Mouse (Mus musculus): Measurements from ENCODE around the gene Tom1. TPM values are rescaled to one million over a fixed set of nuclear protein-coding genes. Genes with fewer than 3 reads are reported as not detected.

Tom1 gene
- total RNA-seq, 4 experiments from 2014 or later = 38.0 to 52.0 (median 41.2) TPM

GRCm38 (mm10) chr8:75088989-75089881 is 55.7 kb downstream of the Tom1 start:
- peak; percentile 46 to 73 for DNase-seq (ENCODE audit: low spot score in 2 of 2)

GRCm38 (mm10) chr8:75090781-75091365 is 57.4 kb downstream of the Tom1 start:
- DNase-seq (ENCODE audit: low spot score in 2 of 2) = no peak

DNA sequence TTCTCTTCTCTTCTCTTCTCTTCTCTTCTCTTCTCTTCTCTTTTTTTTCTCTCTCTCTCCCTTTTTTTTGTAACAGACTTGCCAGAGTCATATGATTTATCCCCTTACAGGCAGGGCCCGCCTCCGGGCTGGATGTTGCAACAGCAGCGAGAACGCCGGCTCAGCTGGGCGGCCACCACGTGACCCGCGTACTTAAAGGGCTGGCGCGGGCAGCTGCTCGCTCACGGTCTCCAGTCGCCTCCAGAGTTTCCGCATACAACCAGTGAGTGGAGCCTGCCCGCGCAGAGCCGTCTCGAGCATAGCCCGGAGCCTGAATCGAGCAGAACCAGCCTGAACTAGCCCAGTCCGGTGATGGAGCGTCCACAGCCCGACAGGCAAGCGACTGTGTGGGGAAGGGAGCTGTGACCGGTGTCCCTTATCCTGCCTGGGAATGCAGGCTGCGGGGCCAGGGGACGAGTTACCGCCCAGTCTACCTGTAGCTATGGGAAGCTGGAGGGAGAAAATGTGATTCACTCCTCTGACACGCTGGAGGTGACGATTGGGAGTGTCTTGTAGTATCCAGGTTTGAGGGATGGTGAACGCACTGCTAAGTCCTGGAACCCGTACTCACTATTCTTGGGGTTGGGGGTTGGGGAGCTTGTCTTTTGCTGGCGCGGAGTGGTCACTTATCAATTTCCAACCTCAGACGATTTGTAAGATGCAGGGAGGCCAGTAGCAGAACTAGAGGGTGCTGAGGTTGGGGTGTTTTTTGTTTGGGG is 60.1 kb downstream of the Tom1 start, which contains the start of gene Hmox1:
Hmox1 (plus strand) TSS at position 223 of the 758 bp plus-strand sequence.
- DNase-seq (ENCODE audit: low spot score in 2 of 2) = peak; percentile 74 to 90

DNA sequence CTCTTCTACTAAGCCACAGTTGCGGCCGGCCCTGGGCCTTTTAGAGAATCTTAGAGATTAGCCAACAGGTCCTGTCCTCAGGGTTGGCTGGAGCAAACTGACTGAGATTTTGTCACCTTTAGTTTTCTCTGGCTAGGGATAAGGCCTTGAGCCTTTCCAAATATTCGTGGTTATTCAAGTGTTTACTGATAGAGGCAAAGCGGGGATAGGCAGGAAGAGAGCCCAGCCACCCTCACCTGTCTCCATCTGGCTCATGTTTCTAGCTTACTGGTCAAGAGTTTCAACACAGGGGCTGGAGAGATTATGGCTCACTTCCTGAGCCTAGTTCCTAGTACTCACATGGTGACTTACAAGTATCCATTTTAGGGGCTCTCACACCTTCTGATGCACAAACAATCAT is 69.5 kb downstream of the Tom1 start:
- no peak for DNase-seq (ENCODE audit: low spot score in 2 of 2)

DNA sequence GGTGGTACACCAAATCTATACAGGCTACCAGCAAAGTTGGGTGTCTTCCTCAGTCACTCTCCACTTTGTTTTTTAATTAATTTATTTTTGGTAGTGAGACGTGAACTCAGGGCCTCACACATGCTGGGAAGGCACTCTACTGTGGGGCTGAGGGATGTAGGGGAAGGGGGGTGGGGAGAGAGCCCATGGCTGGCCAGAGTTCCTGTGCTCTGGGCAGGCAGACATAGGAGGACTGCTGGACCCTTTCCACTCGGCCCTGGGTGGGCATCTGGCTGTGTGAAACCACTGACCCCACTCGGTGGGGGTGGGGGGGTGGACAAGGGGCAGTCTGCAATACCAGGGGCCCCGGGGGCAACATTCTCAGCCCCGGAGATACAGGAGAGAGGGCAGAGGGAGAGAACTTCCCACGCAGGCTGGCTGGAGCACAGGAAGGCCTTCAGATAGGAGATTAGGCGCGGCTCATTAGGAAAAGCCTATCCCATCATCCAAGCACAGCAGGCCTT is 69.9 kb downstream of the Tom1 start:
- no peak for DNase-seq (ENCODE audit: low spot score in 2 of 2)

DNA sequence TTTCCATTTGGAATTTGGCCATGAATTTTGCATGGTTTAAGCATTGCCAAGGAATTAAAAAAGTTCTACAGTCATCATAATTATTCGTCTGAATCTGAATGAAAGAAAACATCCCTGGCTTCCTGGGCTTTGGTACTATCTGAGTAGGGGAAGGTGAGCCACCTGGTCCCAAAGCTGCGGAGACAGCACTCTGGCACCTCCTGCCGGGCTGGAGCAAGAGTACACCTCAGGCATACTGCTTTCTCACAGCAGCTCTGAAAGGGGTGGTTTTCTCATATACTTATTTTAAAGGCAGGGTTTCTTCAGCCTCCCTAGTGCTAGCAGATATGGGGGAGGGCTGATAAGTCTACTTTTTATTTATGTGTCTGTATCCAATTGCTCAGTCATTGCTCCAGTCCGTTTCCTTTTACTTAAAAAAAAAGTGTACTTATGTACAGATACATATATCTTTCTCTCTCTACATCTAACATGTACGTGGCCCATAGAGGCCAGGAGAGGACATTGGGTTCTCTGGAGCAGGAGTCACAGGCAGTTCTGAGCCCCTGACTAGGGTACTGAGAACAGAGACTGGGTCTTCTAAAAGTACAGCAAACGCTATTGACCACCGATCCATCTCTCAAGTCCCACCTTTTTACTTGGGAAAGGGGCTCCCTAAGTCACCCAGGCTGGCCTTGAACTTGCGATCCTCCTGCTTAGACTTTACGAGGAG is 75.2 kb downstream of the Tom1 start:
- DNase-seq (ENCODE audit: low spot score in 2 of 2) = peak; percentile 62 to 67

DNA sequence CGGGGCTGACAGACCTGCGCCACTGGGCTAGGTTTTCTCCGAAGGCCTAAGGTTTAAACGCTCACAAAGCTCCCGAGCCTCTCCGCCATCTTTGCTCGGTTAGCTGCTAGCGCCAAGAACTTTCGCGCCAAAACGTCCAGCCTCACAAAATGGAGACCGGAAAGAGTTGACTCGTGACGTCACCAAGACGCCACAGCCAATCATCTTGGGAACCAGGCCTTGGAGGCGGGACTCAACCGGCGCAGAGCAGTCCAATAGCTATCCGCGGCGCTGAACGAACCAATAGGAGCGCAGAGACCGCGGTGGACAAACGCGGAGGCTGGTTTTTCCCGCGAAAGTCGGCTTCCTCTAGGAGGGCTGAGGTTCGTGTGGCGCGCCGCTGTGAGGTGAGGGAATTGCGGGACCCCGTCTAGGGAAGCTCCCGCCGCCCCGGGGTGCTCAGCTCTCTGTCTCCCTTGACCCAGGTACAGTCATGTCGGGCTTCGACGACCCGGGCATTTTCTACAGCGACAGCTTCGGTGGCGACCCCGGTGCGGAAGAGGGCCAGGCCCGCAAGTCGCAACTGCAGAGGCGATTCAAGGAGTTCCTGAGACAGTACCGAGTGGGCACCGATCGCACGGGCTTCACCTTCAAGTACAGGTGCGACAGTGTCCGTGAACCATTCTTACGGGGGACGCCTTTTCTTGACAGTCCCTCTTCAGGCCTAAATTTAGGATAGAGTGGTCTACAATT is 75.9 kb downstream of the Tom1 start, which contains the start of gene Mcm5:
Mcm5 (plus strand) TSS at position 334 of the 732 bp plus-strand sequence.
- DNase-seq (ENCODE audit: low spot score in 2 of 2) = peak; percentile 99

DNA sequence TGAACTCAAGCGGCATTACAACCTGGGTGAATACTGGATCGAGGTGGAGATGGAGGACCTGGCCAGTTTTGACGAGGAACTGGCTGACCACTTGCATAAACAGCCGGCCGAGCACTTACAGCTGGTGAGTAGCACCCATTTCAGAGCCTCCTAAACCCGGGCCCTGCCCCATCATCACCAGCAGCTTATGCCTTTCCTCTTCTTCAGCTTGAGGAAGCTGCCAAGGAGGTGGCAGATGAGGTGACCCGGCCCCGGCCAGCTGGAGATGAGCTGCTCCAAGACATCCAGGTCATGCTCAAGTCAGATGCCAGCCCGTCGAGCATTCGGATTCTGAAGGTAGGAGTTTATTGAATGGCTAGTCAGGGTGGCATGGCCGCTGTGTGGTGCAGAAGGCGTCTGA is 76.6 kb downstream of the Tom1 start:
- DNase-seq (ENCODE audit: low spot score in 2 of 2) = no peak

DNA sequence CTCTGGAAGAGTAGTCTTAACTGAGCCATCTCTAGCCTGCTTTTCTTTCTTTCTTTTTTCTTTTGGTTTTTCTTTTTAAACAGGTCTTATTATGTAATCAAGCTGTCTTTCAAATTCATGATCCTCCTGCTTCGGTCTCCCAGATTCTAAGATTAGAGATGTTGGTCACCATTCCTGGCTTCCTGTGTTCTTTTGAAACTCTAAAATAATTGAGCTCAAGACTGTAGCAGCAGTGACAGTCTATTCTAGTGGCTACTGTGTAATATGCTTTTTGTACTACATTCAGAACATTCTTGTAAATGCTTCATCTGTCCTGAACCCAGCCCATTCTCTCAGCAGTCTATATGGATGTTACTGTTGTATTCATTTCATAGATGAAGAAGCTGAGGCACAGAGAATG is 85.0 kb downstream of the Tom1 start:
- DNase-seq (ENCODE audit: low spot score in 2 of 2) = no peak

DNA sequence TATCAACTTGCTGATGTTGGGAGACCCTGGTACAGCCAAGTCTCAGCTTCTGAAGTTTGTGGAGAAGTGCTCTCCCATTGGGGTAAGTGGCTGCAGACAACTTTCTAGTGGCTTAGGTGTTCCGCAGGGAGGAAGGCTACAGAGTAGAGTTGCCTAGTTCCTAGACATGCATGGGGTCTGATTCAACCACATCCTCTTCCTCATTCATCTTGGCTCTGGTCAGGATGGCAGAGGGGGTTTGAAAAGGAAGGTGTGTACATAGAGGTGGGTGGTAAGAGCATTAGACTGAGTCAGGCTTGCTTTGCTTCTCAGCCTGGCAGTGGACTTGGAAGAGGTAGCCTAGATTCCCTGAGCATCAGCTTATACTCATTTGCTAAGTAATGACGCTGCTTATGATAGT is 85.8 kb downstream of the Tom1 start:
- no peak for DNase-seq (ENCODE audit: low spot score in 2 of 2)

Other genes with a start within 250 kb of the Tom1 start
- gene Isx, start 160.5 kb upstream of the Tom1 start, total RNA-seq (2022) = under 1 TPM in 1 of 4 experiments, not detected in 3; 0.20 TPM
- 10 to 100 TPM; 23.3 to 28.4 (median 25.9) TPM for gene Hmgxb4, start 40.3 kb upstream of the Tom1 start, total RNA-seq (2022)
- 10 to 100 TPM in 1 of 4 experiments, 1 to 10 TPM in 3; 3.6 to 10.7 (median 6.8) TPM for gene Hmox1, start 59.9 kb downstream of the Tom1 start, total RNA-seq (2022)
- 10 to 100 TPM in 1 of 4 experiments, 1 to 10 TPM in 3; 8.3 to 10.2 (median 8.9) TPM for gene Mcm5, start 75.9 kb downstream of the Tom1 start, total RNA-seq (2022)
- 100 to 1,000 TPM; 173 to 220 (median 186) TPM for gene Rasd2, start 180.2 kb downstream of the Tom1 start, total RNA-seq (2022)

Measured in left cerebral cortex, adult 8-10 months (tissue).